Mouse (Mus musculus): ENCODE data around the gene Fam160a1. TPM values are rescaled to one million over a fixed set of nuclear protein-coding genes. Genes with fewer than 3 reads are reported as not detected.

Fam160a1 gene
- polyA plus RNA-seq, 1 experiment from 2014 or later = 9.4 TPM

DNA sequence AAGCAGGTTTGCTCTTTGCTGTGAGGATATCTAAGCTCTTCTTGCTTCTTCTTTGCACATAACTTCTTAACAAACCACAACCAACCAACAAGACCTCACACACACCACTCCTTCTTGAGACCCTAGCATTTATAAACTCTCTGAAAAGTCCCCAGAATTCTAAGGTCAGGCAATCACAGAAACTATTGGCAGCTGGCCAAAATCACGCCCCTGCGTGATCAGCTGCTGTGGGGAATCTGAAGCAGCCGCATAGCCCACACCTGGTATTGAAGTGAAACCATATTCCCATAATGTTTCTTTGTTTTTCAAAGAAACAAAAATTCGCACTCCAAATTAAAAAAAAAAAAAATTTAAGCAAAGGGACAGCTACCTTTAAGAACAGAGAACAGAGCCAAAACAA lies 71.0 kb downstream of the Fam160a1 start:
- ATAC-seq (ENCODE audit: insufficient number of reproducible peaks, low FRiP score, low TSS enrichment, low read depth) = no peak
- H3K9ac ChIP-seq = no peak overlapping the region
- H3K4me2 ChIP-seq (replicated peaks) = no peak overlapping the region
- no peak overlapping the region for H3K27ac ChIP-seq (replicated peaks)
- WGBS = 24% methylated on average over 4 of the region's 4 CpGs
- no peaks in the 10 kb centered on the region for H3K27me3 ChIP-seq
- no peaks in the 10 kb centered on the region for H3K9me3 ChIP-seq (replicated peaks)
- H3K36me3 ChIP-seq = no peaks in the 10 kb centered on the region
- H3K4me3 ChIP-seq (replicated peaks) = no peak overlapping the region
- no peaks in the 10 kb centered on the region for H3K4me1 ChIP-seq

DNA sequence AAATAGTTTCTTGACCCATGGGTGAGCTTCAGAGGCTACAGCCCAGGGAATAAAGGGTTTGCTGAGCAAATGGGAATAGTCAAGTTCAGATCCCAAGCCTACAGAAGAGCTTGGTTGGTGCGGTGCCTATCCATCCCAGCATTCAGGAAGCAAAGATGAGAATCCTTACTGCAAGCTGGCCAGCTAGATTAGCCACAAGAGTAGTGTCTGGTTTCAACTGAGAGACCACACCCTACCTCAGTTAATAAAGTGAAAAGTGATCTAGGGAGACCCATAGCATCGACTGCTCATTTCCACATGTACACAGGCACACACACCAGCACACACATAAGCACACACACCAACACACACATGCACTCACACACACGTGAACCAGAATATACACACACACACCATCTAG lies 75.3 kb downstream of the Fam160a1 start:
- H3K4me3 ChIP-seq (replicated peaks) = no peak overlapping the region
- no peaks in the 10 kb centered on the region for H3K4me1 ChIP-seq
- no peaks in the 10 kb centered on the region for H3K9me3 ChIP-seq (replicated peaks)
- H3K27ac ChIP-seq (replicated peaks) = no peak overlapping the region
- H3K36me3 ChIP-seq = no peaks in the 10 kb centered on the region
- no peaks in the 10 kb centered on the region for H3K27me3 ChIP-seq
- H3K9ac ChIP-seq = no peak overlapping the region
- whole genome bisulfite sequencing = 67% methylated on average over 3 of the region's 3 CpGs
- ATAC-seq (ENCODE audit: insufficient number of reproducible peaks, low FRiP score, low TSS enrichment, low read depth) = no peak
- no peak overlapping the region for H3K4me2 ChIP-seq (replicated peaks)

- WGBS = 47% methylated on average over 3 of the region's 3 CpGs
- no peak overlapping the region for H3K9ac ChIP-seq
- ATAC-seq (ENCODE audit: insufficient number of reproducible peaks, low FRiP score, low TSS enrichment, low read depth) = no peak
- no peak overlapping the region for H3K4me2 ChIP-seq (replicated peaks)
- H3K27me3 ChIP-seq = no peaks in the 10 kb centered on the region
- H3K4me3 ChIP-seq (replicated peaks) = no peak overlapping the region
- no peaks in the 10 kb centered on the region for H3K36me3 ChIP-seq
- no peak overlapping the region for H3K27ac ChIP-seq (replicated peaks)
- H3K9me3 ChIP-seq (replicated peaks) = no peaks in the 10 kb centered on the region
- no peaks in the 10 kb centered on the region for H3K4me1 ChIP-seq
These were observed 78.5 kb downstream of the Fam160a1 start for GRCm38 (mm10) chr3:85738591-85738990.

GRCm38 (mm10) chr3:85733939-85734729 lies 83.0 kb downstream of the Fam160a1 start:
- no peak for ATAC-seq (ENCODE audit: insufficient number of reproducible peaks, low FRiP score, low TSS enrichment, low read depth)
- no peaks in the 10 kb centered on the region for H3K4me1 ChIP-seq
- H3K4me2 ChIP-seq (replicated peaks) = no peak overlapping the region
- H3K27me3 ChIP-seq = no peaks in the 10 kb centered on the region
- no peak overlapping the region for H3K4me3 ChIP-seq (replicated peaks)
- no peak overlapping the region for H3K9ac ChIP-seq
- H3K9me3 ChIP-seq (replicated peaks) = no peaks in the 10 kb centered on the region
- WGBS = 68% methylated on average over 5 of the region's 5 CpGs
- no peaks in the 10 kb centered on the region for H3K36me3 ChIP-seq
- H3K27ac ChIP-seq (replicated peaks) = no peak overlapping the region

- WGBS = 40% methylated on average over 2 of the region's 2 CpGs
- H3K27me3 ChIP-seq = no peaks in the 10 kb centered on the region
- H3K9ac ChIP-seq = no peak overlapping the region
- H3K4me3 ChIP-seq (replicated peaks) = no peak overlapping the region
- no peak overlapping the region for H3K4me2 ChIP-seq (replicated peaks)
- ATAC-seq (ENCODE audit: insufficient number of reproducible peaks, low FRiP score, low TSS enrichment, low read depth) = no peak
- H3K4me1 ChIP-seq = no peaks in the 10 kb centered on the region
- no peak overlapping the region for H3K27ac ChIP-seq (replicated peaks)
- no peaks in the 10 kb centered on the region for H3K9me3 ChIP-seq (replicated peaks)
- no peaks in the 10 kb centered on the region for H3K36me3 ChIP-seq
These were observed 89.9 kb downstream of the Fam160a1 start for GRCm38 (mm10) chr3:85727171-85727570.

DNA sequence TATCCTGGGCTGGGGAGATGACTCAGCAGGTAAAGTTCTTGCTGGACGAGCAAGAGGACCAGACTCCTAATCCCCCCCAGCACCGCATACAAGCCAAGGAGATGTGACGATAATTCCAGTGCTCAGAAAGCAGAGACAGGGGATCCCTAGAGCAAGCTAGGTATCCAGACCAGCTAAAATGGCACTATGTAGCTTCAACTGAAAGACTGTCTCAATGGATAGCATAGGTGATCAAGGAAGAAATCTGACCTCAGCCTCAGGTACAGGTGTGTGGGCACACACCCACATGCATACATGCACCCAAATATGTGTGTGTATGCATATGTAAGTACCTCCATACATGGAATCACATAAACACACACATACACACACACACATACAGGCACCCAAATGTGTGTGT lies 91.1 kb downstream of the Fam160a1 start:
- Histone ChIP-seq H3K27me3 (no peaks in the 10 kb centered on the region), H3K4me3 (replicated peaks) (no peak overlapping the region), H3K36me3 (no peaks in the 10 kb centered on the region), H3K27ac (replicated peaks) (no peak overlapping the region), H3K9ac (no peak overlapping the region), H3K9me3 (replicated peaks) (no peaks in the 10 kb centered on the region), H3K4me1 (no peaks in the 10 kb centered on the region), H3K4me2 (replicated peaks) (no peak overlapping the region)
- no peak for ATAC-seq (ENCODE audit: insufficient number of reproducible peaks, low FRiP score, low TSS enrichment, low read depth)
- WGBS = 81% methylated on average over 3 of the region's 3 CpGs

GRCm38 (mm10) chr3:85725110-85725509 lies 92.0 kb downstream of the Fam160a1 start:
- no peaks in the 10 kb centered on the region for H3K4me1 ChIP-seq
- no peak overlapping the region for H3K4me3 ChIP-seq (replicated peaks)
- H3K9ac ChIP-seq = no peak overlapping the region
- ATAC-seq (ENCODE audit: insufficient number of reproducible peaks, low FRiP score, low TSS enrichment, low read depth) = no peak
- no peak overlapping the region for H3K27ac ChIP-seq (replicated peaks)
- H3K4me2 ChIP-seq (replicated peaks) = no peak overlapping the region
- 54% methylated on average over 2 of the region's 2 CpGs for WGBS
- no peaks in the 10 kb centered on the region for H3K27me3 ChIP-seq
- no peaks in the 10 kb centered on the region for H3K36me3 ChIP-seq
- no peaks in the 10 kb centered on the region for H3K9me3 ChIP-seq (replicated peaks)

- H3K36me3 ChIP-seq = no peaks in the 10 kb centered on the region
- H3K4me2 ChIP-seq (replicated peaks) = no peak overlapping the region
- H3K9ac ChIP-seq = no peak overlapping the region
- no peak for ATAC-seq (ENCODE audit: insufficient number of reproducible peaks, low FRiP score, low TSS enrichment, low read depth)
- H3K9me3 ChIP-seq (replicated peaks) = no peaks in the 10 kb centered on the region
- no peak overlapping the region for H3K4me3 ChIP-seq (replicated peaks)
- H3K27ac ChIP-seq (replicated peaks) = no peak overlapping the region
- H3K4me1 ChIP-seq = no peaks in the 10 kb centered on the region
- H3K27me3 ChIP-seq = no peaks in the 10 kb centered on the region
- 78% methylated on average over 6 of the region's 6 CpGs for WGBS
These were observed 94.5 kb downstream of the Fam160a1 start for GRCm38 (mm10) chr3:85722581-85722980.

DNA sequence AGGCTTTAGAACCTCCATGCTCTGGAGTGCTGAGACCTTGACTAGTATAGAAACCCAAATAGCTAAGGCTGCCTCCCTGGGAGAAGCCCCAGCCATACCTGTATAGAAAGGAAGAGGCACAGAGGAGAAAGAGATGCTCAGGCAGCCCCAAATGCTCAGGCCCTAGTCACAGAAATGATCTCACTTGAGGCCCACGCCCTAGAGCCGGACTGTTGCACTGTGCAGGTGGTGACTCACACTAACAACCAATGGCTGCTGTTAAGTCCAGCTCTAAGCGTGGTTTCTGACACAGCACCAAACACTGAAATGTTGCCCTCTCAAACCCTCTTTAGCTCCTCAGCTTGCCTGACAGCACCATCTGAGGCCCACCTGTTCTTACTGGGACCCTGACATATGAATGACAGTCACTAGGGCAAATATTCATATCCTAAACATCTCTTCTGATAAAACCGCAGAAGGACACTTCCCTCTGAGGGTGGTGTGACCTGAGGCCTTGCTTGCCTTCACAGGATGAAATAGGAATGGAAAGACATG lies 101.3 kb downstream of the Fam160a1 start:
- no peaks in the 10 kb centered on the region for H3K36me3 ChIP-seq
- H3K9ac ChIP-seq = no peak overlapping the region
- H3K4me2 ChIP-seq (replicated peaks) = no peak overlapping the region
- H3K4me3 ChIP-seq (replicated peaks) = no peak overlapping the region
- H3K4me1 ChIP-seq = no peaks in the 10 kb centered on the region
- no peak for ATAC-seq (ENCODE audit: insufficient number of reproducible peaks, low FRiP score, low TSS enrichment, low read depth)
- no peak overlapping the region for H3K27ac ChIP-seq (replicated peaks)
- no peaks in the 10 kb centered on the region for H3K9me3 ChIP-seq (replicated peaks)
- 69% methylated on average over 4 of the region's 4 CpGs for WGBS
- no peaks in the 10 kb centered on the region for H3K27me3 ChIP-seq

- no peak for ATAC-seq (ENCODE audit: insufficient number of reproducible peaks, low FRiP score, low TSS enrichment, low read depth)
- no peak overlapping the region for H3K4me3 ChIP-seq (replicated peaks)
- H3K36me3 ChIP-seq = no peaks in the 10 kb centered on the region
- no peak overlapping the region for H3K9ac ChIP-seq
- WGBS = 79% methylated on average over 7 of the region's 7 CpGs
- no peak overlapping the region for H3K27ac ChIP-seq (replicated peaks)
- H3K9me3 ChIP-seq (replicated peaks) = no peaks in the 10 kb centered on the region
- H3K4me2 ChIP-seq (replicated peaks) = no peak overlapping the region
- H3K27me3 ChIP-seq = no peaks in the 10 kb centered on the region
- no peaks in the 10 kb centered on the region for H3K4me1 ChIP-seq
These were observed 103.0 kb downstream of the Fam160a1 start for GRCm38 (mm10) chr3:85713936-85714709.

DNA sequence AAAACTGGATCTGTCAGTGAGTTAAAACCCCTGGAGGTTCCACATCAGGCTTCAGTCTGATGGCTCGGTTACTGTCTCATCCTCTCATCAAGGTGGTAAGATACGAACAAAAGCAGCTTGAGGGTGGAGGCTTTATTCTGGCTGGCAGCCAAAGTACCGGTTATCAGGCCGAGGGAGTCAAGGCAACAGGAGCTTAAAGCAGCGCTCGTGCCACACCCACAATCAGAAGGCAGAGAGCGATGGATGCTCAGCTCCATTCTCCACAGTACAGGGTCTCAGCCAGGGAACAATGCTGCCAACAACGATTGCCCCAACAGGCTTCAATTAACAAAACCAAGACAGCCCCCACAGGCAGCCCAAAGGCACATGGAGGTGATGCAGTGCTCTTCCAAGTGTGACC lies 106.4 kb downstream of the Fam160a1 start:
- no peak for ATAC-seq (ENCODE audit: insufficient number of reproducible peaks, low FRiP score, low TSS enrichment, low read depth)
- H3K4me1 ChIP-seq = no peaks in the 10 kb centered on the region
- no peak overlapping the region for H3K27ac ChIP-seq (replicated peaks)
- H3K27me3 ChIP-seq = no peaks in the 10 kb centered on the region
- H3K9me3 ChIP-seq (replicated peaks) = no peaks in the 10 kb centered on the region
- no peak overlapping the region for H3K4me2 ChIP-seq (replicated peaks)
- no peak overlapping the region for H3K9ac ChIP-seq
- no peaks in the 10 kb centered on the region for H3K36me3 ChIP-seq
- H3K4me3 ChIP-seq (replicated peaks) = no peak overlapping the region
- WGBS = 52% methylated on average over 8 of the region's 8 CpGs
